Mouse (Mus musculus) c-Kit-positive CD71-positive TER-119-negative erythroid progenitor cells, embryonic 14.5 days (primary cell): ENCODE measurements at regions not wholly inside any gene's neighbourhood (a gene's known extent, or its start where the extent isn't known, plus 50 kb on each side); places are given as distances from the start of the nearest gene placed in this dataset.

Experiments used
- DNase-seq: peaks from one replicate; pipeline ENCODE4 v3.0.0-alpha.2; 2013; ENCODE audit warnings: low read depth

GRCm38 (mm10) chr11:45789886-45790285 lies 62.0 kb upstream of the Clint1 start:
- no peak for DNase-seq

- DNase-seq: no peak
Measured at GRCm38 (mm10) chr11:45790504-45790903, 61.3 kb upstream of the Clint1 start.

- no peak for DNase-seq
Measured at GRCm38 (mm10) chr11:45791696-45792095, 60.2 kb upstream of the Clint1 start.

GRCm38 (mm10) chr11:45794361-45794981 lies 57.4 kb upstream of the Clint1 start:
- no peak for DNase-seq

DNA sequence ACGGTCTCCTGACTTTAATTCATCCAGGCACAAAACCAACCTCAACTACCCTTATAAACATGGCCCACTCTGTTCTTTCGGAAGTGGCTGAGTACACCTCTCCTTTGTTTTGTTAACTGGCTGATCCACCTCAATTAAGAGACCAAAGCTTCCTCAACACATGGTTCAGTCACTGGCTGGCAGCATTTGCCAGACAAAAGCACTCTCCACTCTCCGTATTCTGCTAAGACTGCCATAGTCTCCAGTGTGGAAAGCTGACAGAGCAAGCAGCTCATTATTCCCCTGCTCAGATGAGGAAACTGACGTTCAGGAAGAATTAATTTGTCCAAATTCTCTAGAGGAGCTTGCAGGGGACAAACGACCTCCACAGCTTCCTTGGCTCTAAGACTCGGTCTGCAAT lies 56.5 kb upstream of the Clint1 start:
- DNase-seq: no peak

DNA sequence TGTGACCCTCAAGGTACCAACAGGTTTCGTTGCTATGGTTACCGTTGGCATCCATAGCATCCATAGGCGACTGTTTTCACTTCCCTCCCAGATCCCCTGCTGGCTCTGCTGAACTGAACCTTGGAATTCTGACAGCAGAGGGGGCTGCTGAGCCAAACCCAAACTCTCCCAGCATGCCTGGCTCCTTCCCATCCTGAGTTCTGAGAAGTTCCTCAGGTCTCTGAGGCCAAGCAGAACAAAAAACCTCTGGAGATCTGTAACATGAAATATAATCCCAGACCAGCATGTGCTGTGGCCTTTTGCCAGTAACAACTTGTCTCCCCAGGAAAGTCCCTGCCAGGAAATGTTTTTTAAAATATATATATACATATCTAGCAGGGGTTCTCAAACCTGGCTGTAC lies 56.1 kb upstream of the Clint1 start:
- DNase-seq: peak; percentile 74

GRCm38 (mm10) chr11:45799732-45800386 lies 52.0 kb upstream of the Clint1 start:
- DNase-seq: no peak
